Mouse (Mus musculus): ENCODE measurements around the gene Echdc3. TPM values are rescaled to one million over a fixed set of nuclear protein-coding genes. Genes with fewer than 3 reads are reported as not detected.

Echdc3 gene
- polyA plus RNA-seq, 1 experiment from 2014 or later: 2.8 TPM

- DNase-seq (ENCODE audit: low spot score, missing footprints) (peak; percentile 81), ATAC-seq (ENCODE audit: low FRiP score) (no peak)
- Histone ChIP-seq H3K4me1 (ENCODE audit: control insufficient read depth, insufficient read depth, low read length) (no peaks in the 10 kb centered on the region), H3K4me3 (ENCODE audit: low read depth, low read length) (no peak overlapping the region), H3K9me3 (ENCODE audit: control insufficient read depth, low read length) (no peaks in the 10 kb centered on the region), H3K4me2 (no peak overlapping the region), H3K9ac (ENCODE audit: low read length) (no peak overlapping the region), H3K27me3 (ENCODE audit: control insufficient read depth, insufficient read depth, low read length) (no peaks in the 10 kb centered on the region), H3K36me3 (ENCODE audit: control insufficient read depth, insufficient read depth, low read length) (no peaks in the 10 kb centered on the region), H3K27ac (ENCODE audit: low read depth, low read length) (no peak overlapping the region)
- 84% methylated on average over 6 of the region's 6 CpGs for WGBS
Observed at GRCm38 (mm10) chr2:6165771-6166170, 47.1 kb downstream of the Echdc3 start.

GRCm38 (mm10) chr2:6164606-6165290 is 48.1 kb downstream of the Echdc3 start:
- H3K4me2 ChIP-seq: no peak overlapping the region
- H3K9me3 ChIP-seq (ENCODE audit: control insufficient read depth, low read length): no peaks in the 10 kb centered on the region
- no peaks in the 10 kb centered on the region for H3K36me3 ChIP-seq (ENCODE audit: control insufficient read depth, insufficient read depth, low read length)
- DNase-seq (ENCODE audit: low spot score, missing footprints) (no peak), ATAC-seq (ENCODE audit: low FRiP score) (no peak)
- 66% methylated on average over 16 of the region's 16 CpGs for WGBS
- H3K27ac ChIP-seq (ENCODE audit: low read depth, low read length): no peak overlapping the region
- H3K4me1 ChIP-seq (ENCODE audit: control insufficient read depth, insufficient read depth, low read length): no peaks in the 10 kb centered on the region
- no peaks in the 10 kb centered on the region for H3K27me3 ChIP-seq (ENCODE audit: control insufficient read depth, insufficient read depth, low read length)
- no peak overlapping the region for H3K9ac ChIP-seq (ENCODE audit: low read length)
- no peak overlapping the region for H3K4me3 ChIP-seq (ENCODE audit: low read depth, low read length)

- Histone ChIP-seq H3K4me1 (ENCODE audit: control insufficient read depth, insufficient read depth, low read length) (no peaks in the 10 kb centered on the region), H3K9ac (ENCODE audit: low read length) (no peak overlapping the region), H3K9me3 (ENCODE audit: control insufficient read depth, low read length) (no peaks in the 10 kb centered on the region), H3K4me3 (ENCODE audit: low read depth, low read length) (no peak overlapping the region), H3K27ac (ENCODE audit: low read depth, low read length) (no peak overlapping the region), H3K36me3 (ENCODE audit: control insufficient read depth, insufficient read depth, low read length) (no peaks in the 10 kb centered on the region), H3K4me2 (no peak overlapping the region), H3K27me3 (ENCODE audit: control insufficient read depth, insufficient read depth, low read length) (no peaks in the 10 kb centered on the region)
- 66% methylated on average over 6 of the region's 6 CpGs for WGBS
- ATAC-seq (ENCODE audit: low FRiP score): no peak
- DNase-seq (ENCODE audit: low spot score, missing footprints): no peak
Observed at GRCm38 (mm10) chr2:6162366-6163040, 50.3 kb downstream of the Echdc3 start.

- H3K27me3 ChIP-seq (ENCODE audit: control insufficient read depth, insufficient read depth, low read length): no peaks in the 10 kb centered on the region
- H3K9me3 ChIP-seq (ENCODE audit: control insufficient read depth, low read length): no peaks in the 10 kb centered on the region
- no peak overlapping the region for H3K4me3 ChIP-seq (ENCODE audit: low read depth, low read length)
- H3K4me1 ChIP-seq (ENCODE audit: control insufficient read depth, insufficient read depth, low read length): no peaks in the 10 kb centered on the region
- ATAC-seq (ENCODE audit: low FRiP score) (no peak), DNase-seq (ENCODE audit: low spot score, missing footprints) (no peak)
- no peaks in the 10 kb centered on the region for H3K36me3 ChIP-seq (ENCODE audit: control insufficient read depth, insufficient read depth, low read length)
- WGBS: 73% methylated on average over 2 of the region's 2 CpGs
- no peak overlapping the region for H3K27ac ChIP-seq (ENCODE audit: low read depth, low read length)
- H3K4me2 ChIP-seq: no peak overlapping the region
- no peak overlapping the region for H3K9ac ChIP-seq (ENCODE audit: low read length)
Observed at GRCm38 (mm10) chr2:6159735-6160134, 53.1 kb downstream of the Echdc3 start.

GRCm38 (mm10) chr2:6159219-6159618 is 53.6 kb downstream of the Echdc3 start:
- no peak overlapping the region for H3K27ac ChIP-seq (ENCODE audit: low read depth, low read length)
- H3K9ac ChIP-seq (ENCODE audit: low read length): no peak overlapping the region
- H3K36me3 ChIP-seq (ENCODE audit: control insufficient read depth, insufficient read depth, low read length): no peaks in the 10 kb centered on the region
- no peak overlapping the region for H3K4me2 ChIP-seq
- H3K9me3 ChIP-seq (ENCODE audit: control insufficient read depth, low read length): no peaks in the 10 kb centered on the region
- no peaks in the 10 kb centered on the region for H3K27me3 ChIP-seq (ENCODE audit: control insufficient read depth, insufficient read depth, low read length)
- no peak overlapping the region for H3K4me3 ChIP-seq (ENCODE audit: low read depth, low read length)
- ATAC-seq (ENCODE audit: low FRiP score) (no peak), DNase-seq (ENCODE audit: low spot score, missing footprints) (no peak)
- WGBS: 92% methylated on average over 9 of the region's 9 CpGs
- no peaks in the 10 kb centered on the region for H3K4me1 ChIP-seq (ENCODE audit: control insufficient read depth, insufficient read depth, low read length)

GRCm38 (mm10) chr2:6157635-6158034 is 55.2 kb downstream of the Echdc3 start:
- ATAC-seq (ENCODE audit: low FRiP score) (no peak), DNase-seq (ENCODE audit: low spot score, missing footprints) (no peak)
- Histone ChIP-seq H3K4me2 (no peak overlapping the region), H3K36me3 (ENCODE audit: control insufficient read depth, insufficient read depth, low read length) (no peaks in the 10 kb centered on the region), H3K27me3 (ENCODE audit: control insufficient read depth, insufficient read depth, low read length) (no peaks in the 10 kb centered on the region), H3K27ac (ENCODE audit: low read depth, low read length) (no peak overlapping the region), H3K4me1 (ENCODE audit: control insufficient read depth, insufficient read depth, low read length) (no peaks in the 10 kb centered on the region), H3K9ac (ENCODE audit: low read length) (no peak overlapping the region), H3K9me3 (ENCODE audit: control insufficient read depth, low read length) (no peaks in the 10 kb centered on the region), H3K4me3 (ENCODE audit: low read depth, low read length) (no peak overlapping the region)
- 98% methylated on average over 7 of the region's 7 CpGs for WGBS

- no peaks in the 10 kb centered on the region for H3K4me1 ChIP-seq (ENCODE audit: control insufficient read depth, insufficient read depth, low read length)
- DNase-seq (ENCODE audit: low spot score, missing footprints): no peak
- WGBS: 89% methylated on average over 4 of the region's 4 CpGs
- H3K9ac ChIP-seq (ENCODE audit: low read length): no peak overlapping the region
- H3K9me3 ChIP-seq (ENCODE audit: control insufficient read depth, low read length): no peaks in the 10 kb centered on the region
- no peak for ATAC-seq (ENCODE audit: low FRiP score)
- no peaks in the 10 kb centered on the region for H3K36me3 ChIP-seq (ENCODE audit: control insufficient read depth, insufficient read depth, low read length)
- H3K4me2 ChIP-seq: no peak overlapping the region
- H3K27me3 ChIP-seq (ENCODE audit: control insufficient read depth, insufficient read depth, low read length): no peaks in the 10 kb centered on the region
- H3K4me3 ChIP-seq (ENCODE audit: low read depth, low read length): no peak overlapping the region
- H3K27ac ChIP-seq (ENCODE audit: low read depth, low read length): no peak overlapping the region
Observed at GRCm38 (mm10) chr2:6157208-6157607, 55.6 kb downstream of the Echdc3 start.

GRCm38 (mm10) chr2:6149801-6150200 is 63.0 kb downstream of the Echdc3 start:
- DNase-seq (ENCODE audit: low spot score, missing footprints) (no peak), ATAC-seq (ENCODE audit: low FRiP score) (no peak)
- WGBS: 94% methylated on average over 5 of the region's 5 CpGs

GRCm38 (mm10) chr2:6146901-6147300 is 65.9 kb downstream of the Echdc3 start:
- Histone ChIP-seq H3K27ac (ENCODE audit: low read depth, low read length) (no peak overlapping the region), H3K9ac (ENCODE audit: low read length) (no peak overlapping the region), H3K36me3 (ENCODE audit: control insufficient read depth, insufficient read depth, low read length) (no peaks in the 10 kb centered on the region), H3K4me3 (ENCODE audit: low read depth, low read length) (no peak overlapping the region), H3K27me3 (ENCODE audit: control insufficient read depth, insufficient read depth, low read length) (no peaks in the 10 kb centered on the region), H3K4me1 (ENCODE audit: control insufficient read depth, insufficient read depth, low read length) (no peaks in the 10 kb centered on the region), H3K4me2 (no peak overlapping the region), H3K9me3 (ENCODE audit: control insufficient read depth, low read length) (no peaks in the 10 kb centered on the region)
- peak; percentile 56 for DNase-seq (ENCODE audit: low spot score, missing footprints)
- no peak for ATAC-seq (ENCODE audit: low FRiP score)
- WGBS: 81% methylated on average over 7 of the region's 7 CpGs

More at GRCm38 (mm10) chr2:6149801-6150200, 63.0 kb downstream of the Echdc3 start:
- H3K9me3 ChIP-seq (ENCODE audit: control insufficient read depth, low read length): no peaks in the 10 kb centered on the region
- H3K9ac ChIP-seq (ENCODE audit: low read length): no peak overlapping the region
- H3K4me1 ChIP-seq (ENCODE audit: control insufficient read depth, insufficient read depth, low read length): no peaks in the 10 kb centered on the region
- H3K27me3 ChIP-seq (ENCODE audit: control insufficient read depth, insufficient read depth, low read length): no peaks in the 10 kb centered on the region
- H3K4me3 ChIP-seq (ENCODE audit: low read depth, low read length): no peak overlapping the region
- no peak overlapping the region for H3K4me2 ChIP-seq
- H3K36me3 ChIP-seq (ENCODE audit: control insufficient read depth, insufficient read depth, low read length): no peaks in the 10 kb centered on the region
- H3K27ac ChIP-seq (ENCODE audit: low read depth, low read length): no peak overlapping the region
